Mouse (Mus musculus) gastrocnemius, postnatal 25 days (tissue): ENCODE measurements around the gene Pllp. TPM values are rescaled to one million over a fixed set of nuclear protein-coding genes. Genes with fewer than 3 reads are reported as not detected.

Source experiments
- DNase-seq: peaks from one replicate; pipeline ENCODE4 v3.0.0; 2022
- total RNA-seq, 2 experiments: library from RNA; stranded (reverse); gene quantifications; 1 replicate in 1 of 2; 2 replicates in 1 of 2; pipeline ENCODE4 v1.2.3; 2021

Pllp gene
- total RNA-seq, 2 experiments from 2014 or later = 2.8 to 3.0 TPM

- DNase-seq = peak; percentile 89
Observed at GRCm38 (mm10) chr8:94703972-94704668, 8.0 kb upstream of the Pllp start.

- DNase-seq = peak; percentile 68
Observed at GRCm38 (mm10) chr8:94702844-94703813, 7.1 kb upstream of the Pllp start.

GRCm38 (mm10) chr8:94702156-94702555 is 6.1 kb upstream of the Pllp start:
- no peak for DNase-seq

- no peak for DNase-seq
Observed at GRCm38 (mm10) chr8:94700421-94700935, 4.4 kb upstream of the Pllp start.

- no peak for DNase-seq
Observed at GRCm38 (mm10) chr8:94699366-94699765, 3.3 kb upstream of the Pllp start.

- DNase-seq = no peak
Observed at GRCm38 (mm10) chr8:94697956-94698355, 1.9 kb upstream of the Pllp start.

- DNase-seq = no peak
Observed at GRCm38 (mm10) chr8:94696566-94696965, 488 bp upstream of the Pllp start.

- no peak for DNase-seq
Observed at GRCm38 (mm10) chr8:94695341-94695993, 611 bp downstream of the Pllp start.

- DNase-seq = no peak
Observed at GRCm38 (mm10) chr8:94694701-94695100, 1.4 kb downstream of the Pllp start.

- DNase-seq = peak; percentile 53
Observed at GRCm38 (mm10) chr8:94685953-94686352, 10.1 kb downstream of the Pllp start.

GRCm38 (mm10) chr8:94684287-94684686 is 11.8 kb downstream of the Pllp start:
- no peak for DNase-seq

GRCm38 (mm10) chr8:94682732-94683524 is 13.2 kb downstream of the Pllp start:
- DNase-seq = no peak

- DNase-seq = no peak
Observed at GRCm38 (mm10) chr8:94680414-94680813, 15.7 kb downstream of the Pllp start.

- DNase-seq = no peak
Observed at GRCm38 (mm10) chr8:94678582-94678981, 17.5 kb downstream of the Pllp start.

- DNase-seq = no peak
Observed at GRCm38 (mm10) chr8:94675923-94676322, 20.2 kb downstream of the Pllp start.

GRCm38 (mm10) chr8:94674384-94674783 is 21.7 kb downstream of the Pllp start:
- no peak for DNase-seq

GRCm38 (mm10) chr8:94666456-94667308 is 29.4 kb downstream of the Pllp start, which contains the start of gene Arl2bp:
Gene Arl2bp, plus strand, starts transcription at chr8:94666600.
- DNase-seq = peak; percentile 95

GRCm38 (mm10) chr8:94664722-94665121 is 31.4 kb downstream of the Pllp start:
- DNase-seq = no peak

GRCm38 (mm10) chr8:94660418-94660817 is 35.7 kb downstream of the Pllp start:
- no peak for DNase-seq

GRCm38 (mm10) chr8:94658031-94658430 is 38.0 kb downstream of the Pllp start:
- no peak for DNase-seq

- DNase-seq = no peak
Observed at GRCm38 (mm10) chr8:94654994-94655393, 41.1 kb downstream of the Pllp start.
